16 mouse cellular contexts compared by ENCODE assay signal in genomic region chr11:75693570-75693969, GRCm38 (mm10).
"Had no signal": no experiment of that assay in that cellular context is flagged by ENCODE, and none has a peak within 500 bp of the region (broad histone marks: within the 10 kb centered on the region; RNA-seq: fewer than 3 reads in every experiment).

No protein-coding gene starts in this region.

- H3K27ac ChIP-seq: neural tube, embryonic 13.5 days; neural tube, embryonic 15.5 days; stomach, embryonic 15.5 days; stomach, postnatal 0 days had no signal

- H3K4me1 ChIP-seq: neural tube, embryonic 13.5 days; neural tube, embryonic 15.5 days; stomach, embryonic 15.5 days had no signal

- H3K9me3 ChIP-seq: neural tube, embryonic 13.5 days; neural tube, embryonic 15.5 days; stomach, embryonic 15.5 days had no signal

- H3K27me3 ChIP-seq: neural tube, embryonic 13.5 days; neural tube, embryonic 15.5 days; stomach, embryonic 15.5 days had no signal

- DNase-seq: retina, postnatal 1 day; right cerebral cortex, adult 18-20 months; right cerebral cortex, postnatal 14 days; right cerebral cortex, postnatal 25 days; right cerebral cortex, postnatal 4 days; spleen, adult 18-20 months; thymus, adult 18-20 months; thymus, adult 2 months; thymus, postnatal 14 days; thymus, postnatal 25 days; thymus, postnatal 36 days; thymus, postnatal 4 days had no signal

- H3K4me3 ChIP-seq: neural tube, embryonic 13.5 days; neural tube, embryonic 15.5 days; stomach, embryonic 15.5 days had no signal

- H3K9ac ChIP-seq: neural tube, embryonic 13.5 days; neural tube, embryonic 15.5 days; stomach, embryonic 15.5 days had no signal
